Mouse (Mus musculus): ENCODE data around the gene Zfp652.
"Not testable (repeated sequence)": the region's sequence is repeated elsewhere in the genome, so short reads cannot be mapped to it uniquely, and the experiment has no call there.

Gene Zfp652

GRCm38 (mm10) chr11:95844935-95845334 is 132.5 kb downstream of the Zfp652 start:
- DNase-seq (ENCODE audit: low read depth, low spot score), result no peak

GRCm38 (mm10) chr11:95850898-95851297 is 138.4 kb downstream of the Zfp652 start:
- no peak for DNase-seq (ENCODE audit: low read depth, low spot score)

DNA sequence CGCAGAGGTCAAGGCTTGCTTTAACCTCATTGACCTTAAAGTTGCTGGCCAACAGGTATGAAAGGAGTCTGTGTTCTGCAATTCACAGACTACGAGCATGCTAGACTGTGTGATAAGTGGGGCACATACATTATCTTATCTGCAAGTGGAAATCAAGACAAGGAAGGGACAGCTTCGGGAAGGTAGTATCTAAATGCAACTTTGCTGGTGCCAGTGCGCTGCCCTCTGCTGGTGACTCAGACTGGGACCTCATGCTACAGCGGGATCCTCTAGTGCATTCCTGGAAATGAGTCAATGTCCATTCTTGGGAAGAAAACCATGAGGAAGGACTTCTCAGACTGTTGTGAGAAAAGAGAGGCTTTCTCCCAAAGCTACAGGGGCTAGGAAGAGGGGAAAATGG is 141.2 kb downstream of the Zfp652 start:
- DNase-seq (ENCODE audit: low read depth, low spot score), result peak; percentile 58

DNA sequence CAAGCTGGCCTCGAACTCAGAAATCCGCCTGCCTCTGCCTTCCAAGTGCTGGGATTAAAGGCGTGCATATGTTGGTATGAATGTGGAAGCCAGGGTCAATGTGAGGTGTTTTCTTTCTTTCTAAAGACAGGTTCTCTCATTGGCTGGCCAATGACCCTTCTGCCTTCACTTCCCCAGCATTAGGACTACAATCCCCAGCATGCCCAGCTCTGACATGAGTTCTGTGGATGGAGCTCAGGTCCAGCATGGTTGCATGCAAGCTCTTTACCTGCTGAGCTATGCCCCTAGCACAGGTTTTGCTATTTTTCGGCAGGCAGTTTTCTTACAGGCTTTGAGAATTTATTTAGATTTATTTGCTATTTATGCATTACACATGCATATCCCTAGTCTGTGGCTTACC is 144.8 kb downstream of the Zfp652 start:
- DNase-seq (ENCODE audit: low read depth, low spot score), result peak; percentile 69

- DNase-seq (ENCODE audit: low read depth, low spot score), result peak; percentile 76
Observed at GRCm38 (mm10) chr11:95857716-95858527, 145.4 kb downstream of the Zfp652 start.

DNA sequence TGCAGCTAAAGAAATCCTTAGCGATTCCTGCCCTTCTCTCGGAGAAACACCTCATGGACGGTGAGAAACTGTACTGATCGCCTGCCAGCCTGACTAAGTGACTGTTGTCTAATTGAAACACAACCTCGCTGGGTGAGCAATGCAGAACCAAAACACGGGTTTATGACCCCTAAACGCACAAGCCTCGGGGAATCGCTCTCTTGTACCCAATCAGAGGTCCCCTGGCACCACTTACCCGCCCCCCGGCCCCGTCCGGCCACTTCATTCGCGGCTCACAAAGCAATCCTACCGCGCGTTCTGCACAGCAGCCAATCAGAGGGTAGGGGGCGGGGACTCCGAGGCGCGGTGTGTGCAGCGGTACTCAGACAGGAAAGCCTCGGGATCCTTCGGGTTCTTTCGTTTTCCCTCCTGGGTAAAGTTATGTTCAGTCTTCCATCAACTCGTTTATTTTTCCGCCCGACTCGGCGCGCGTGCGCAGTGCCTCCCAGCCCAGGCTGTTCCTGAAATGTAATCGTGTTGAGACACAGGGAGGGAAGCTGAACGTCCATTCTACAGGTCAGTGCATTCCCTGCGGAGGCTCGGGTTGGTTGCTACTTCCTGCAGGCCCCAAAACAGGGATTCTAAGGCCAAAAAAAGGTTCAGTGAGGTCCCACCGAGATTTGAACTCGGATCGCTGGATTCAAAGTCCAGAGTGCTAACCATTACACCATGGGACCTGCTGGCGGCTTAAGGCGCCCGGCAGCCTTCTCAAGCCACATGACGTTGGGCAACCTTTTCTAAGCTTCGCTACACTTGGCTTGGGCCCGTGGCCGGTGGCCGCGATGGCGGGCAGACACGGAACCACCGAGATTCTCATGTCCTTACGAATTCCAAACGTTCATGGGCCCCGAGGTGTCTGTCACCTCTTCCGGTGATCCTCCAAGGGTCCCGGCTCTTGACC is 146.3 kb downstream of the Zfp652 start:
- peak; percentile 99 for DNase-seq (ENCODE audit: low read depth, low spot score)

DNA sequence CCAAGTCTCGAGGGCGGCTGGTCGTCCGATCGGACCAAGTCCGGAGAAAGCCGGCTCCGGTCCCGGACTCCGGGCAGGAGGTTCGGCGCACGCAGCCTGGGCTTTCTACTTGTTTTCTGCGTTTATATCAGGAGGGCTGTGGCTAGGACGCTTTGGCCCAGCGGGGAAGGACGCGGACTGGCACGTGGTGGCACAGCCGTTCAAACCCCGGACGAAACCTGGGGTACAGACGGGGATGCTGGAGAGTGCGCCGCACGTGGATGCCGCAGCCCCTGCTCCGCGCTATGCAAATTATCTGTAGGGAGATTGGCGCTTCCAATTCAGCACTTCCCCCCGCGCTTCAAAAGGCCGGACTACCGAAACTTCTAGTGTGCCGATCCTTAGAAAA is 147.0 kb downstream of the Zfp652 start:
- DNase-seq (ENCODE audit: low read depth, low spot score), result peak; percentile 85

GRCm38 (mm10) chr11:95860071-95860490 is 147.6 kb downstream of the Zfp652 start:
- peak; percentile 46 for DNase-seq (ENCODE audit: low read depth, low spot score)

GRCm38 (mm10) chr11:95861397-95861796 is 148.9 kb downstream of the Zfp652 start:
- no peak for DNase-seq (ENCODE audit: low read depth, low spot score)

DNA sequence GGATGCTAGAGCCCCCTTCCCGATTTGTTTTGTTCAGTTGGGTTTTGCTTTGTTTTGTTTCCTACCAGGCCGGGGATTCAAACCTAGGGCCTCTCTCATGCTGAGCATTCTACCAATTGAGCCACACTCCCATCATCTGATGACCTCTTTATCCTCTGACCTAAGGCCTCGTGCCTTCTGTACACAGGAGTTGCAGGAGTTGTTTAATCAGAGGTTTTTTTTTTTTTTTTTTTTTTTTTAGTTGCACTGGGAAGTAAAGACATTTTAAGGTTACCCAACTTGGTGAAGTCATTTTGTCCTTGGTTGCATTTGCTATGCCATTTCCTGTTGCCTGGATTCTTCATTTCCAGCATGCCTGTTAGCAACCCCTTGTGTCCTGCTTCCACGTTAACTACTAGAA is 157.0 kb downstream of the Zfp652 start:
- DNase-seq (ENCODE audit: low read depth, low spot score), result no peak

DNA sequence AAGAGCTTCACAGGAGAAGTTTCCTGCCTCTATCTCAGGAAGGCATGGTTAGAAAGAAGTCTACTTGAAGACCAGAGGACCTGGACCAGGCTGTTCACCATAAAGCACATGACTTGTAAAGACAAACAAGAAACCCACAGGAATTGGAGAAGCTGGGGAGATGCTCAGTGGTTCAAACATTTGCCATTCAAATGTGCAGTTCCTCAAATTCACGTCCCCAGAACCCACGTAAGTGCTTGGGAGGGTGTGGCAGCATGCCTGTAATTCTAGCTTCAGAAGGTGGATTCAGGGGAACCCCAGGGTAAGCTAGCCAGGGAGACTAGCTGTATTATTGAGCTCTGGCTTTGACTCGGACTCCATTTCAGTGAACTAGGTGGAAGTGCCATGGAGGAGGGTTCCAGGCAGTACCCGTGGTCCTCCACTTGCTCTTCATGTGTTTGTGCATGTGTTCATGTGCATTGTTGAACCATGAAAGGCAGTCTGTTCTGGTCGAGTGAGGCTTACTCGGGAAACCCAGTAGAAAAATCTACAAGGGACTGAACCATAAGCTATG is 157.5 kb downstream of the Zfp652 start:
- DNase-seq (ENCODE audit: low read depth, low spot score), result no peak

DNA sequence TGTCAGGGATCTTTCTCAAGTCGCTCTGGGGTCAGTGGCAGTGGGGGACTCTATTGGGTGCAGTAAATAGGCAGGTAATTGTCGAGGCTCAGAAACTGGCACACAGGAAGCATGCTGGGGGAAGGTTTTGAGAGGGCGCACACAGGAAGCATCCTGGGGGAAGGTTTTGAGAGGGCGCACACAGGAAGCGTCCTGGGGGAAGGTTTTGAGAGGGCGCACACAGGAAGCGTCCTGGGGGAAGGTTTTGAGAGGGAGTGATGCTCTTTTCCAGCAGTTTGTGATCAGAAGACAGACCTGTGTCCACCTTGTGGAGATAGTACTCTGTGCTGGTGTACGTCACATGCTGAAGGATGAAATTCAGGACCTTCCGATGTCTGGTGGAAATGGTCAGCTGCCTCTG is 163.3 kb downstream of the Zfp652 start:
- peak; percentile 85 for DNase-seq (ENCODE audit: low read depth, low spot score)

- peak; percentile 91 for DNase-seq (ENCODE audit: low read depth, low spot score)
Observed at GRCm38 (mm10) chr11:95876296-95876695, 163.8 kb downstream of the Zfp652 start.

- DNase-seq (ENCODE audit: low read depth, low spot score), result not testable (repeated sequence)
Observed at GRCm38 (mm10) chr11:95879861-95880260, 167.4 kb downstream of the Zfp652 start.

Data from R1 (cell line).